Mouse (Mus musculus) olfactory bulb, adult 2 months (tissue): ENCODE measurements around the gene 4930564D02Rik. TPM values are rescaled to one million over a fixed set of nuclear protein-coding genes. Genes with fewer than 3 reads are reported as not detected.
A peak's percentile ranks its signal among the peaks of the same experiment; 100 is the strongest.

Experiments
- H3K27ac ChIP-seq: fragments of 200-500 bp; 2 replicates; pipeline ENCODE4 v1.5.1; 2012; ENCODE audit warnings: low read depth, low read length; ENCODE audit not compliant: insufficient read depth
- H3K4me1 ChIP-seq: fragments of 200-500 bp; 2 replicates; pipeline ENCODE4 v1.6.1; 2012; ENCODE audit warnings: low read length; ENCODE audit not compliant: control insufficient read depth, insufficient read depth
- H3K4me3 ChIP-seq: fragments of 200-500 bp; 2 replicates; pipeline ENCODE4 v1.5.1; 2012; ENCODE audit warnings: mild to moderate bottlenecking, low read depth, low read length, moderate library complexity; ENCODE audit not compliant: insufficient read depth
- CTCF ChIP-seq: fragments of 200-500 bp; IDR thresholded peaks from 2 replicates; pipeline ENCODE4 v1.5.1; 2012; ENCODE audit warnings: low read depth, mild to moderate bottlenecking, low read length, moderate library complexity; ENCODE audit not compliant: insufficient read depth
- POLR2A ChIP-seq: fragments of 200-500 bp; IDR thresholded peaks from 2 replicates; pipeline ENCODE4 v1.6.1; 2012; ENCODE audit warnings: mild to moderate bottlenecking, low read depth, low read length, moderate library complexity; ENCODE audit not compliant: insufficient read depth
- WGBS: fragments of 180-500 bp; shearing (Covaris S2); methylation state at CpG from one replicate; pipeline ENCODE4 v1.1.7; 2018; 5-methylcytosine and 5-hydroxymethylcytosine counted together
- polyA plus RNA-seq: library from polyadenylated mRNA; stranded (reverse); fragments of >200 nt; gene quantifications from 2 replicates; pipeline ENCODE4 v1.2.4, GENCODE M21; 2012; ENCODE audit warnings: low replicate concordance; ENCODE audit not compliant: missing spikeins, insufficient read depth, insufficient read length

Gene 4930564D02Rik
- polyA plus RNA-seq, result not detected in 2 replicates

GRCm38 (mm10) chr3:105066544-105066943 is at the start of gene 4930564D02Rik:
TSS of gene 4930564D02Rik (plus strand) at chr3:105066844.
- Histone ChIP-seq H3K4me1 (no peaks in the 10 kb centered on the region), H3K4me3 (no peak within 1 kb of the TSS), H3K27ac (no peak within 1 kb of the TSS)
- WGBS, result 83% methylated on average over 10 of the region's 10 CpGs
- TF ChIP-seq POLR2A, result no peak
- no peak for TF ChIP-seq CTCF

- TF ChIP-seq CTCF (no peak), POLR2A (no peak)
- Histone ChIP-seq H3K4me3 (no peak overlapping the region), H3K27ac (peak overlapping the region; percentile 18; the same call in 1 of the 2 replicates), H3K4me1 (peaks cover 5% of the 10 kb centered on the region; the same call in 1 of the 2 replicates)
- 85% methylated on average over 8 of the region's 8 CpGs for WGBS
These were observed 49.3 kb upstream of the 4930564D02Rik start for GRCm38 (mm10) chr3:105017314-105017713.

GRCm38 (mm10) chr3:105018085-105018782 is 48.4 kb upstream of the 4930564D02Rik start:
- peaks cover 5% of the 10 kb centered on the region; the same call in 1 of the 2 replicates for H3K4me1 ChIP-seq
- 83% methylated on average over 10 of the region's 10 CpGs for WGBS
- TF ChIP-seq CTCF (no peak), POLR2A (no peak)
- no peak overlapping the region for H3K4me3 ChIP-seq
- no peak overlapping the region; the same call in 1 of the 2 replicates for H3K27ac ChIP-seq

GRCm38 (mm10) chr3:105018783-105019105 is 47.9 kb upstream of the 4930564D02Rik start:
- TF ChIP-seq POLR2A (no peak), CTCF (no peak)
- Histone ChIP-seq H3K4me1 (peaks cover 5% of the 10 kb centered on the region; the same call in 1 of the 2 replicates), H3K27ac (no peak overlapping the region), H3K4me3 (no peak overlapping the region)
- 49% methylated on average over 6 of the region's 6 CpGs for WGBS

- TF ChIP-seq POLR2A (no peak), CTCF (no peak)
- Histone ChIP-seq H3K27ac (peak overlapping the region; percentile 17; the same call in 1 of the 2 replicates), H3K4me3 (no peak overlapping the region), H3K4me1 (peaks cover 5% of the 10 kb centered on the region; the same call in 1 of the 2 replicates)
- WGBS, result 51% methylated on average over 12 of the region's 12 CpGs
These were observed 46.6 kb upstream of the 4930564D02Rik start for GRCm38 (mm10) chr3:105019826-105020692.

- no peak overlapping the region for H3K27ac ChIP-seq
These were observed 43.2 kb upstream of the 4930564D02Rik start for GRCm38 (mm10) chr3:105023371-105024005.

GRCm38 (mm10) chr3:105036281-105036847 is 30.3 kb upstream of the 4930564D02Rik start:
- TF ChIP-seq CTCF (no peak), POLR2A (no peak)
- WGBS, result 60% methylated on average over 10 of the region's 10 CpGs
- H3K4me3 ChIP-seq, result no peak overlapping the region
- no peak overlapping the region for H3K27ac ChIP-seq
- peaks cover 14% of the 10 kb centered on the region for H3K4me1 ChIP-seq

More at GRCm38 (mm10) chr3:105023371-105024005, 43.2 kb upstream of the 4930564D02Rik start:
- peaks cover 2% of the 10 kb centered on the region; the same call in 1 of the 2 replicates for H3K4me1 ChIP-seq
- 84% methylated on average over 10 of the region's 10 CpGs for WGBS
- H3K4me3 ChIP-seq, result no peak overlapping the region
- TF ChIP-seq CTCF (no peak), POLR2A (no peak)

- WGBS, result 74% methylated on average over 6 of the region's 6 CpGs
- Histone ChIP-seq H3K27ac (no peak overlapping the region), H3K4me3 (no peak overlapping the region), H3K4me1 (peaks cover 14% of the 10 kb centered on the region)
- TF ChIP-seq POLR2A (no peak), CTCF (no peak)
These were observed 29.3 kb upstream of the 4930564D02Rik start for GRCm38 (mm10) chr3:105037240-105037770.
